8 mouse cellular contexts compared by ENCODE assay signal in the genomic region with DNA sequence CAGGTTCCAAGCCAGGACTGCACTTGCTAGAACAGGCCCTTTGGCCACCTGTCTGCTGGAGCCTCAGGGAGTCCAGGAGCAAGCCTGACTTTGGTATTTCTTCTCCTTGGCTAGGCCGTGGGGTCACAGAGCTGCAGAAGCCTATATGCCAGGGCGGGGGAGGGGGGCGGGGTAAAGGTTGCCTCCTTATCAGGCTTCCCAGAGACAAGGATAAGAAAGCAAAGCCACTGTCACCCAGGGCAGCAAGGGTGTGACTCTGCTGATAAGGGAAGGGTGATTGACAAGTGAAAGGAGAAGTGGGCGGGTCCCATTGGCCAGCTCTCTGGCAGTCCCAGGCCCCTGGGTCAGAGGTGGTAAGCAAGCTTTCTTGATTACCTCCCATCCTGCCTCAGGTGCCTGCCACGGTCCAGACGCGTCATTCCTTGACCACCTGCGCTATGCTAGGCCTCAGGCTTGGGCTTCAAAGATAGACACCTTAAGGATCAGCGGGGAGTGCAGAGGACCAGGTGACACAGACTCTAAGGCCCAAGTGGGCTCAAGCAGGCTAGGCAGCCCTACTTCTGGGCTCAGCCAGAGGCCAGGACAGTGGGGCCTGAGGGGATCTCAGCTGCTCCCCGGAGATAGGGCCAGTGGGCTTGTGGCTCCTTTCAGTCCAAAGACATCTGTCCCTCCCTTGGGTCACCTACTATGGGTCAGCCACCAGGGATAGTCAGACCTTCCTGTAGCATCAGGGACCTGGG.
A peak's percentile ranks its signal among the peaks of the same experiment; 100 is the strongest.
DNase-seq lines count a peak whose midpoint lies in the region; ATAC-seq lines count a peak whose summit lies in the region.

No protein-coding gene starts in this region.

- no peak overlapping the region for H3K4me3 ChIP-seq in forebrain, embryonic 10.5 days
- no peak overlapping the region for H3K4me3 ChIP-seq in forebrain, embryonic 16.5 days (replicated peaks; ENCODE audit: low read length)
- peak overlapping the region; percentile 28 for H3K4me3 ChIP-seq in liver, embryonic 11.5 days (ENCODE audit: low read depth, low read length)

- no peak for ATAC-seq in forebrain, embryonic 16.5 days
- ATAC-seq in liver, embryonic 11.5 days (replicated peaks; ENCODE audit: low FRiP score) = peak; percentile 90
- ATAC-seq in monocyte, adult 5-6 weeks (replicated peaks; ENCODE audit: insufficient number of reproducible peaks, low FRiP score, low TSS enrichment, poor library complexity, severe bottlenecking) = peak; percentile 45

- H3K4me2 ChIP-seq in forebrain, embryonic 16.5 days (ENCODE audit: low read length) = no peak overlapping the region
- peak overlapping the region; percentile 56 for H3K4me2 ChIP-seq in liver, embryonic 11.5 days

- H3K9me3 ChIP-seq in forebrain, embryonic 10.5 days = no peaks in the 10 kb centered on the region
- no peaks in the 10 kb centered on the region for H3K9me3 ChIP-seq in forebrain, embryonic 16.5 days (ENCODE audit: control insufficient read depth, low read length)
- H3K9me3 ChIP-seq in liver, embryonic 11.5 days (ENCODE audit: control insufficient read depth, low read length) = no peaks in the 10 kb centered on the region

- H3K27ac ChIP-seq in forebrain, embryonic 10.5 days = peak overlapping the region; percentile 77
- no peak overlapping the region for H3K27ac ChIP-seq in forebrain, embryonic 16.5 days (ENCODE audit: low read length)
- H3K27ac ChIP-seq in liver, embryonic 11.5 days (ENCODE audit: low read depth, low read length) = peak overlapping the region; percentile 91

- H3K9ac ChIP-seq in forebrain, embryonic 16.5 days (replicated peaks; ENCODE audit: low read depth, low read length) = no peak overlapping the region
- peak overlapping the region; percentile 70 for H3K9ac ChIP-seq in liver, embryonic 11.5 days (ENCODE audit: low read depth, low read length)

- peaks cover 69% of the 10 kb centered on the region for H3K27me3 ChIP-seq in forebrain, embryonic 10.5 days (ENCODE audit: poor library complexity, severe bottlenecking)
- no peaks in the 10 kb centered on the region for H3K27me3 ChIP-seq in forebrain, embryonic 16.5 days (replicated peaks; ENCODE audit: control insufficient read depth, insufficient read depth, low read length)
- no peaks in the 10 kb centered on the region for H3K27me3 ChIP-seq in liver, embryonic 11.5 days (replicated peaks; ENCODE audit: control insufficient read depth, insufficient read depth, low read length)

- H3K4me1 ChIP-seq in forebrain, embryonic 10.5 days = peaks cover 92% of the 10 kb centered on the region
- H3K4me1 ChIP-seq in forebrain, embryonic 16.5 days (replicated peaks; ENCODE audit: control insufficient read depth, insufficient read depth, low read length) = peaks cover 36% of the 10 kb centered on the region
- peaks cover 76% of the 10 kb centered on the region for H3K4me1 ChIP-seq in liver, embryonic 11.5 days (replicated peaks; ENCODE audit: control insufficient read depth, insufficient read depth, low read length)

- 65% methylated on average over 10 of the region's 10 CpGs for WGBS in forebrain, embryonic 10.5 days
- WGBS in forebrain, embryonic 16.5 days = 76% methylated on average over 10 of the region's 10 CpGs
- WGBS in liver, embryonic 11.5 days = 11% methylated on average over 10 of the region's 10 CpGs

- H3K36me3 ChIP-seq in forebrain, embryonic 10.5 days (replicated peaks) = no peaks in the 10 kb centered on the region
- no peaks in the 10 kb centered on the region for H3K36me3 ChIP-seq in forebrain, embryonic 16.5 days (ENCODE audit: control insufficient read depth, insufficient read depth)
- H3K36me3 ChIP-seq in liver, embryonic 11.5 days (ENCODE audit: control insufficient read depth, insufficient read depth, low read length) = no peaks in the 10 kb centered on the region

- no peak for DNase-seq in forebrain, embryonic 10.5 days (ENCODE audit: extremely low spot score, low spot score)
- peak; percentile 93 for DNase-seq in c-Kit-positive CD71-positive TER-119-negative erythroid progenitor cells, embryonic 14.5 days (ENCODE audit: low read depth)
- peak; percentile 85 for DNase-seq in liver, embryonic 11.5 days (ENCODE audit: low spot score)
- DNase-seq in testis, postnatal 10 days (ENCODE audit: low spot score) = no peak
- DNase-seq in ovary, postnatal 36 days (ENCODE audit: low spot score) = no peak
- no peak for DNase-seq in ovary, postnatal 14 days (ENCODE audit: low spot score)

Comparison
In these comparisons a context has a peak if more than half of its experiments do, and no peak if none do; other contexts are left out.
1. DNase-seq: peak in c-Kit-positive CD71-positive TER-119-negative erythroid progenitor cells, embryonic 14.5 days (single experiment) and liver, embryonic 11.5 days (single experiment); none in forebrain, embryonic 10.5 days (single experiment), testis, postnatal 10 days (single experiment), ovary, postnatal 36 days (single experiment) and ovary, postnatal 14 days (single experiment).